8 mouse cellular contexts compared by ENCODE assay signal in the genomic region with DNA sequence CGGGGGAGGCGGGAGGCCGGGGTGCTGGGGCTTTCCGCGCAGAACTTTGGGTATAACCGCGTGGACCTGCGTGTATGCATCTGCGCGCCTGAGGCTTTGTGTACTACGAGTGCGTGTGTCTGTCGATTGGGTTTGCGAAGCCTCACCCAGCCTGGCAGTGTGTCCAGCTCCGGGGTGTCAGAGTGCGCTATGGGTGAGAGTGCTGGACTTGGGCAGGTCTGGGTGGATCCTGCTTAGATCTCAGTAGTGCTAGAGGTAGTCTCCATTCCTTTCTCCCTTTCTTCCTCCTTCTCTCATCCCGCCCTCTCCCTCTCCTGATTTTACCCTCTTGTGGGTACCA. TPM values are rescaled to one million over a fixed set of nuclear protein-coding genes. Genes with fewer than 3 reads are reported as not detected.
DNase-seq lines count a peak whose midpoint lies in the region; ATAC-seq and TF ChIP-seq lines count a peak whose summit lies in the region.

No protein-coding gene starts in this region.

- H3K4me2 ChIP-seq in intestine, postnatal 0 days (replicated peaks; ENCODE audit: low read depth) = peak overlapping the region; percentile 99

- peak; percentile 14; the same call in 1 of the 2 replicates for ATAC-seq in intestine, postnatal 0 days

- 0 out of 2 replicates have a peak, but pooled peaks cover 6% of the 10 kb centered on the region for H3K4me1 ChIP-seq in intestine, postnatal 0 days (replicated peaks; ENCODE audit: control insufficient read depth, insufficient read depth, low read length)

- no peaks in the 10 kb centered on the region for H3K36me3 ChIP-seq in intestine, postnatal 0 days (ENCODE audit: control insufficient read depth, insufficient read depth)

- 0% methylated on average over 17 of the region's 17 CpGs for WGBS in intestine, postnatal 0 days

- H3K9ac ChIP-seq in intestine, postnatal 0 days (ENCODE audit: low read depth, low read length) = peak overlapping the region; percentile 17; the same call in 1 of the 2 replicates

- peak; percentile 23 for DNase-seq in cerebellum, adult 9-10 months
- DNase-seq in cerebellum, adult 18-20 months = no peak
- peak; percentile 11 for DNase-seq in thymus, postnatal 4 days
- DNase-seq in thymus, postnatal 25 days = no peak
- peak; percentile 23 for DNase-seq in retina, embryonic 14.5 days (ENCODE audit: low spot score)
- no peak for DNase-seq in thymus, postnatal 14 days
- DNase-seq in frontal cortex, adult 2 months (ENCODE audit: extremely low spot score in 1 of 2, low spot score in 1 of 2) = no peak

- H3K4me3 ChIP-seq in intestine, postnatal 0 days (ENCODE audit: low read depth, low read length) = peak overlapping the region; percentile 52

- no peaks in the 10 kb centered on the region for H3K9me3 ChIP-seq in intestine, postnatal 0 days (ENCODE audit: control insufficient read depth)

- H3K27me3 ChIP-seq in intestine, postnatal 0 days (replicated peaks; ENCODE audit: control insufficient read depth, insufficient read depth, low read length) = peaks cover 15% of the 10 kb centered on the region; the same call in 1 of the 2 replicates

- TF ChIP-seq CTCF in intestine, postnatal 0 days (IDR thresholded peaks at IDR 0.05; ENCODE audit: low read depth) = no peak

- no peak overlapping the region for H3K27ac ChIP-seq in intestine, postnatal 0 days (ENCODE audit: low read depth, low read length)

RNA-seq across cellular contexts. Expression of a gene that starts 1.0 kb away (rescaled TPM):
- polyA plus RNA-seq in intestine, postnatal 0 days (2015; fragmentation: Nextera tagmentation; extraction: Ambion mirVana) = 1.3 TPM in 2 replicates
- polyA plus RNA-seq in frontal cortex, adult 2 months (2012; rRNA removed) = 6.3 and 7.1 TPM in 2 replicates

RNA-seq across cellular contexts. Expression of a gene that starts 34.5 kb away (rescaled TPM):
- 0.09 TPM in 1 of 2 replicates, not detected in the other for polyA plus RNA-seq in intestine, postnatal 0 days (2015; fragmentation: Nextera tagmentation; extraction: Ambion mirVana)
- 0.34 and 0.62 TPM in 2 replicates for polyA plus RNA-seq in frontal cortex, adult 2 months (2012; rRNA removed)

RNA-seq across cellular contexts. Expression of a gene that starts 41.2 kb away (rescaled TPM):
- 36.0 and 36.6 TPM in 2 replicates for polyA plus RNA-seq in intestine, postnatal 0 days (2015; fragmentation: Nextera tagmentation; extraction: Ambion mirVana)
- 38.7 and 41.4 TPM in 2 replicates for polyA plus RNA-seq in frontal cortex, adult 2 months (2012; rRNA removed)

Comparison
In these comparisons a context has a peak if more than half of its experiments do, and no peak if none do; other contexts are left out.
1. DNase-seq: peak in cerebellum, adult 9-10 months (single experiment), thymus, postnatal 4 days (single experiment) and retina, embryonic 14.5 days (single experiment); none in cerebellum, adult 18-20 months (0 of 2), thymus, postnatal 25 days (single experiment), thymus, postnatal 14 days (single experiment) and frontal cortex, adult 2 months (0 of 2).